Mouse (Mus musculus): Measurements from ENCODE around the gene Gatc. TPM values are rescaled to one million over a fixed set of nuclear protein-coding genes. Genes with fewer than 3 reads are reported as not detected.
"Not testable (repeated sequence)": the region's sequence is repeated elsewhere in the genome, so short reads cannot be mapped to it uniquely, and the experiment has no call there.

Gatc gene
- total RNA-seq (2015; ENCODE audit: low replicate concordance) (25.6 and 32.3 TPM in 2 replicates), total RNA-seq (2017; ENCODE audit: low replicate concordance) (6.4 and 10.9 TPM in 2 replicates)

GRCm38 (mm10) chr5:115340577-115341313 lies at the start of gene Gatc, which contains the start of gene Triap1:
Gene Gatc (minus strand): TSS chr5:115341178.
Gene Triap1 (plus strand): TSS chr5:115341225.
- ATAC-seq (replicated peaks; ENCODE audit: low FRiP score, poor library complexity, severe bottlenecking): peak; percentile 92

GRCm38 (mm10) chr5:115378882-115379281 lies 37.9 kb upstream of the Gatc start:
- not testable (repeated sequence) for ATAC-seq (replicated peaks; ENCODE audit: low FRiP score, poor library complexity, severe bottlenecking)

- ATAC-seq (replicated peaks; ENCODE audit: low FRiP score, poor library complexity, severe bottlenecking): no peak; the same call in 1 of the 2 replicates
Measured at GRCm38 (mm10) chr5:115375436-115375835, 34.5 kb upstream of the Gatc start.

GRCm38 (mm10) chr5:115374204-115374820 lies 33.3 kb upstream of the Gatc start:
- ATAC-seq (replicated peaks; ENCODE audit: low FRiP score, poor library complexity, severe bottlenecking): no peak

- ATAC-seq (replicated peaks; ENCODE audit: low FRiP score, poor library complexity, severe bottlenecking): no peak
Measured at GRCm38 (mm10) chr5:115373441-115374203, 32.6 kb upstream of the Gatc start.

GRCm38 (mm10) chr5:115371736-115372135 lies 30.8 kb upstream of the Gatc start:
- no peak for ATAC-seq (replicated peaks; ENCODE audit: low FRiP score, poor library complexity, severe bottlenecking)

GRCm38 (mm10) chr5:115364782-115365181 lies 23.8 kb upstream of the Gatc start:
- ATAC-seq (replicated peaks; ENCODE audit: low FRiP score, poor library complexity, severe bottlenecking): no peak

- ATAC-seq (replicated peaks; ENCODE audit: low FRiP score, poor library complexity, severe bottlenecking): no peak
Measured at GRCm38 (mm10) chr5:115362819-115363714, 22.1 kb upstream of the Gatc start.

- ATAC-seq (replicated peaks; ENCODE audit: low FRiP score, poor library complexity, severe bottlenecking): no peak
Measured at GRCm38 (mm10) chr5:115362216-115362615, 21.2 kb upstream of the Gatc start.

- no peak for ATAC-seq (replicated peaks; ENCODE audit: low FRiP score, poor library complexity, severe bottlenecking)
Measured at GRCm38 (mm10) chr5:115359851-115360372, 18.9 kb upstream of the Gatc start.

- no peak for ATAC-seq (replicated peaks; ENCODE audit: low FRiP score, poor library complexity, severe bottlenecking)
Measured at GRCm38 (mm10) chr5:115359438-115359837, 18.5 kb upstream of the Gatc start.

GRCm38 (mm10) chr5:115358872-115359271 lies 17.9 kb upstream of the Gatc start:
- ATAC-seq (replicated peaks; ENCODE audit: low FRiP score, poor library complexity, severe bottlenecking): peak; percentile 89

- ATAC-seq (replicated peaks; ENCODE audit: low FRiP score, poor library complexity, severe bottlenecking): no peak
Measured at GRCm38 (mm10) chr5:115355070-115355469, 14.1 kb upstream of the Gatc start.

- no peak for ATAC-seq (replicated peaks; ENCODE audit: low FRiP score, poor library complexity, severe bottlenecking)
Measured at GRCm38 (mm10) chr5:115351348-115351747, 10.4 kb upstream of the Gatc start.

GRCm38 (mm10) chr5:115349225-115349555 lies 8.2 kb upstream of the Gatc start:
- peak; percentile 55 for ATAC-seq (replicated peaks; ENCODE audit: low FRiP score, poor library complexity, severe bottlenecking)

GRCm38 (mm10) chr5:115348546-115349224 lies 7.7 kb upstream of the Gatc start, which contains the start of gene Cox6a1:
Gene Cox6a1 (minus strand): TSS chr5:115348981.
- peak; percentile 91 for ATAC-seq (replicated peaks; ENCODE audit: low FRiP score, poor library complexity, severe bottlenecking)

GRCm38 (mm10) chr5:115347564-115347963 lies 6.6 kb upstream of the Gatc start:
- ATAC-seq (replicated peaks; ENCODE audit: low FRiP score, poor library complexity, severe bottlenecking): peak; percentile 73

- peak; percentile 64 for ATAC-seq (replicated peaks; ENCODE audit: low FRiP score, poor library complexity, severe bottlenecking)
Measured at GRCm38 (mm10) chr5:115341314-115342165, 562 bp upstream of the Gatc start.
